Mouse (Mus musculus): ENCODE data around the gene Fam71d. TPM values are rescaled to one million over a fixed set of nuclear protein-coding genes. Genes with fewer than 3 reads are reported as not detected.

Gene Fam71d
- polyA plus RNA-seq, 1 experiment from 2014 or later: 0.40 TPM

DNA sequence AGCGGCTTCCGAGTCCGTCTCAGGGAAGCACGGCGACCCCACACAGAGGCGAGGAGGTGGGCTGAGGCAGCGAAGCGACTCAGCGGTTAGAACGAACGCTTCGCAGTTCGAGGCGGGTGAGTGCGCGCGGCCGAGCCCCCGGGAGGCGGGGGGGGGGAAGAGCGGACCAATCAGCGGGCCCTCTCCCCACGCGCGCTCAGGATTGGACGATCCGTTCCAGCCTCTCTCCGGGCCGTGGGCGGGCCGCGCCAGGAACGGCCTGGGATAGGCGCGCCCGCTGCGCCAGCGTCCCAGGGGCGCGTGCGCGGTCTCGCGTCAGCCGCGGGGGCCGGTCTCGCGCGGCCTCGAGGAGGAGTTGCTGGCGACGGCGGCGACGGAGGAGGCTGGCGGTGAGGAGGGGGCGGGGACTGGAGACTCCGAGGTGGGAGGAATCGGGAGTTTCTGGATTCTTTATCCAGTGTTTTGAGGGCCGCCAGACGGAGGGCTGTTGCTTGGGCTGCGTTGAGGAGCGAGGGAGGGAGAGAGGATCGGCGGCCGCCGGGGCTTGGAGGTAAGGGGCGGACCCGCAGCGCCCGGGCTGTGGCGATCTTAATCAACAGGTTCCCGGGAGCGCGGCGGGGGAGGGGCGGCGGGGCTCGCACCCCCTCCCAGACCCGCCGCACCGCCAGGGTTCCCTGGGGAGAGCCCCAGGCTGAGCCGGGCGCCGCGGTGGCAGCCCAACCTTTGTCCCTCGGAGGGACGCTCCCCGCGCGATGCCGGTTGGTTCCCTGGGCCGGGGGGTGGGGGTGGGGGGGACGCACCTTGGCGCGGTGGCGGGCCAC, 57.4 kb downstream of the Fam71d start, which contains the start of gene Mpp5:
Gene Mpp5 (plus strand): TSS at position 351 of the 821 bp plus-strand sequence.
- WGBS: under 1% methylated on average over 70 of the region's 98 CpGs
- peak within 1 kb of the TSS; percentile 80 for H3K9ac ChIP-seq (ENCODE audit: low read depth, low read length)

DNA sequence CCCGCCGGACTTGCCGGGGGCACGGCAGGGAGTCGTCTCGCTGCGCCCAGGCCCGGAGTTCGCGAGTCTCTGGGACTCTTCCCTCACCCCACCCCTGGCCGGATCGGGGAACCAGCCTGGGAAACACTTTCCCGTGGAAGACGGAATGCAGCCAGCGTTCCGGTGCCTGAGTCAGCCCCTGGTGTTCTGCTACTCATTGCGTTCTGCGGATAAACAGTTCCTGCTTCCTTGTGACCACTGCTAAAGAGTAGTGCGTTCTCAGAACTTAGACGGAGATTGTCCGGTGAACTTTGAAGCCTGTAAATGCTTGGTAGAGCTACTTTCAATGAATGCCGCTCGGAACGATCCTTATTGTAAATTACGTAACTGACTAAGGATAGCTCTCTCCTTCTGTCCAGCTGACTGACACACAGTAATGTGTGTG, 58.1 kb downstream of the Fam71d start:
- Histone ChIP-seq H3K4me1 (ENCODE audit: control insufficient read depth, insufficient read depth, low read depth, low read length) (peaks cover 3% of the 10 kb centered on the region), H3K27ac (ENCODE audit: low read depth, low read length) (peak overlapping the region; percentile 83), H3K4me3 (ENCODE audit: low read length) (peak overlapping the region; percentile 76), H3K36me3 (ENCODE audit: control insufficient read depth, insufficient read depth, low read length) (no peaks in the 10 kb centered on the region), H3K9me3 (ENCODE audit: control insufficient read depth, low read length) (no peaks in the 10 kb centered on the region), H3K27me3 (replicated peaks; ENCODE audit: control insufficient read depth, insufficient read depth, low read length) (no peaks in the 10 kb centered on the region), H3K4me2 (ENCODE audit: low read length) (peak overlapping the region; percentile 94), H3K9ac (ENCODE audit: low read depth, low read length) (peak overlapping the region; percentile 80)
- WGBS: under 1% methylated on average over 20 of the region's 25 CpGs
- peak; percentile 15; the same call in 1 of the 2 replicates for ATAC-seq

More for the DNA sequence above, 57.4 kb downstream of the Fam71d start, which contains the start of gene Mpp5:
- Histone ChIP-seq H3K36me3 (ENCODE audit: control insufficient read depth, insufficient read depth, low read length) (no peaks in the 10 kb centered on the region), H3K4me1 (ENCODE audit: control insufficient read depth, insufficient read depth, low read depth, low read length) (peaks cover 3% of the 10 kb centered on the region), H3K27me3 (replicated peaks; ENCODE audit: control insufficient read depth, insufficient read depth, low read length) (no peaks in the 10 kb centered on the region), H3K27ac (ENCODE audit: low read depth, low read length) (peak within 1 kb of the TSS; percentile 83), H3K9me3 (ENCODE audit: control insufficient read depth, low read length) (no peaks in the 10 kb centered on the region), H3K4me3 (ENCODE audit: low read length) (peak within 1 kb of the TSS; percentile 76), H3K4me2 (ENCODE audit: low read length) (peak within 1 kb of the TSS; percentile 94)
- ATAC-seq: peak; percentile 100

DNA sequence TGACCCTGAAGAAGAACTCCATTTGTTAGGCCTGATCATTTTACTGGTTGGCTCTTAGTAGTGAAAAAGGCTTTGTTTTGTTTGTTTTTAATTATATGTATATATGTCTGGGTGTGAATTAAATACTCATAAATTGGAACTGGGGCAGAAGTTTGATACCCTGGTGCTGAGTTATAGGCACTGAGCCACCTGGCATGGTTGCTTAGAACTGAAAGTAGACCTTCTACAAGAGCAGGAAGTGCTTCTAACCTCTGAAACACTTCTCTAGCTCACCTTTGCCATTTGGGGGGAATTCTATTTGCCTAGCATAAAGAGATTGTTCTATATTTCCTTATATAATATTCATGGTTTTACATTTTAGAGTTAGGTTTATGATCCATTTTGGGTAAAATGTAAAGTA, 70.6 kb downstream of the Fam71d start:
- Histone ChIP-seq H3K4me2 (ENCODE audit: low read length) (no peak overlapping the region), H3K4me1 (ENCODE audit: control insufficient read depth, insufficient read depth, low read depth, low read length) (no peaks in the 10 kb centered on the region)
- no peak for ATAC-seq

DNA sequence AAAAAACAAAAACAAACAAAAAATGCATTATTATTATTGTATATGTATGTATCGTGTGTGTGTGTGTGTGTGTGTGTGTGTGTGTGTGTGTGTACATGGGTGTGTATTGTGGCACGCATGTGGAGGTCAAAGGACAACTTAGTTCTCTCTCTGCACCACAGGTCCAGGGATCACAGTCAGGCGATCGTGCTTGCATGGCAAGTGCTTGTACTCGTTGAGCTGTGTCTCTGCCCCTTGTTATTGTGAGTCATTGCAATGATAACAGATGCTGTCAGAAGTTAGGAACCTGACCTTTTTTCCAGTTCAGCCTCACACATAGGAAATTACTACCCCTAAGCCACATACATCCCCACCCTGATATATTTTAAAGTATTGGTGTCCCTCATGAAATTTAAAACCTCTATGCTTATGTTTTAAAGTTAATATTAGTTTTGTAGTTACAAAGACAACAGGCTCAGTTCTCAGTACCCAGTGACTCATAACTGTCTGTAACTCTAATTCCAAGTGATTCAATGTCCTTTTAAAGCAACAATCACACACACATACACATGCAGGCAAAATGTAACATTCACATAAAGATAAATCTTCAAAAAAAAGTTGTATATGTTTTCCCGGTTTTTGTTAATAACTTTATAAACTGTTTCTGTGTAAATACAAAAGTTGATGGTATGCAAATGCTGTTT, 77.8 kb downstream of the Fam71d start:
- ATAC-seq: no peak
- H3K27me3 ChIP-seq (replicated peaks; ENCODE audit: control insufficient read depth, insufficient read depth, low read length): no peaks in the 10 kb centered on the region
- no peaks in the 10 kb centered on the region for H3K9me3 ChIP-seq (ENCODE audit: control insufficient read depth, low read length)
- no peaks in the 10 kb centered on the region for H3K36me3 ChIP-seq (ENCODE audit: control insufficient read depth, insufficient read depth, low read length)
- no peaks in the 10 kb centered on the region for H3K4me1 ChIP-seq (ENCODE audit: control insufficient read depth, insufficient read depth, low read depth, low read length)
- no peak overlapping the region for H3K4me3 ChIP-seq (ENCODE audit: low read length)
- no peak overlapping the region for H3K4me2 ChIP-seq (ENCODE audit: low read length)
- 83% methylated on average over 6 of the region's 6 CpGs for WGBS
- H3K27ac ChIP-seq (ENCODE audit: low read depth, low read length): no peak overlapping the region
- no peak overlapping the region for H3K9ac ChIP-seq (ENCODE audit: low read depth, low read length)

More for the DNA sequence above, 70.6 kb downstream of the Fam71d start:
- Histone ChIP-seq H3K9ac (ENCODE audit: low read depth, low read length) (no peak overlapping the region), H3K36me3 (ENCODE audit: control insufficient read depth, insufficient read depth, low read length) (no peaks in the 10 kb centered on the region), H3K4me3 (ENCODE audit: low read length) (no peak overlapping the region), H3K9me3 (ENCODE audit: control insufficient read depth, low read length) (no peaks in the 10 kb centered on the region), H3K27ac (ENCODE audit: low read depth, low read length) (no peak overlapping the region), H3K27me3 (replicated peaks; ENCODE audit: control insufficient read depth, insufficient read depth, low read length) (no peaks in the 10 kb centered on the region)

DNA sequence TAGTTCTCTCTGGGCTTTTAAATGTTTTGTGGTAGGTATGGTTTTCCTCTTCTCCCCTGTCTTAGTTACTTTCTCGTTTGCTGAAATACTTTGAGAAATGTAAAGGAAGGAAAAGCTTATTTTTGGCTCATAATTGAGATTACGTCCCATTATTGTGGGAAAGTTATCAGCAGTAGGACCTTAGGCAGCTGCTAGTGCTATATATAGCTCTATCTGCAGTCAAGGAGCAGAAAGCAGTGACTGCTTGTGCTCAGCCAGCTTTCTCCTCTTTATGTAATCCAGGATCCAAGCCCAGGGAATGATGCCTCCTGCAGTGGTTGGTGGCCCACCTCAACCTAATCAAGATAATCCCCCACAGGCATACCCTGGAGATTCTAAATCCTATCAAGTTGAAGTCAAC, 81.9 kb downstream of the Fam71d start:
- H3K27me3 ChIP-seq (replicated peaks; ENCODE audit: control insufficient read depth, insufficient read depth, low read length): no peaks in the 10 kb centered on the region
- no peaks in the 10 kb centered on the region for H3K9me3 ChIP-seq (ENCODE audit: control insufficient read depth, low read length)
- WGBS: 91% methylated on average over 2 of the region's 2 CpGs
- H3K4me3 ChIP-seq (ENCODE audit: low read length): no peak overlapping the region
- no peak overlapping the region for H3K27ac ChIP-seq (ENCODE audit: low read depth, low read length)
- no peak overlapping the region for H3K9ac ChIP-seq (ENCODE audit: low read depth, low read length)
- no peak overlapping the region for H3K4me2 ChIP-seq (ENCODE audit: low read length)
- H3K36me3 ChIP-seq (ENCODE audit: control insufficient read depth, insufficient read depth, low read length): no peaks in the 10 kb centered on the region
- no peaks in the 10 kb centered on the region for H3K4me1 ChIP-seq (ENCODE audit: control insufficient read depth, insufficient read depth, low read depth, low read length)
- no peak for ATAC-seq

DNA sequence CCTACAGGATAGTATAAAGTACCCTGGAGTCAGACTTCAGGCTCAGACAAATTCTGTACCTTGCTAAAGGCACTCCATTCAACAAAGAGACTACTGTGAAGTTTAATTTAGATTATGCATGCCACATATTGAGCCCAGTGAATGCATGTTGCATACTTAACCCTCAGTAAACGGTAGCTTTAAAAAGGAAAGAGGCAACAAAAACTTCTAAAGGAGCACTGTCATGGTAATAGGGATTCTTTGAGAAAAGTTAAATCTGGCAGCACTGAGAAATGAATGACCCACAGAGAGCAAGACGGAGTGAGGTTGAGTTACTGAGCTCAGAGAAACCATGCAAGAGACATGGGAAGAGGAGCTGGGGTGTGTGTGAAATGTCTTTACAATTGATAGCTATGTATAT, 86.6 kb downstream of the Fam71d start:
- no peak overlapping the region for H3K27ac ChIP-seq (ENCODE audit: low read depth, low read length)
- H3K36me3 ChIP-seq (ENCODE audit: control insufficient read depth, insufficient read depth, low read length): no peaks in the 10 kb centered on the region
- ATAC-seq: peak; percentile 52

DNA sequence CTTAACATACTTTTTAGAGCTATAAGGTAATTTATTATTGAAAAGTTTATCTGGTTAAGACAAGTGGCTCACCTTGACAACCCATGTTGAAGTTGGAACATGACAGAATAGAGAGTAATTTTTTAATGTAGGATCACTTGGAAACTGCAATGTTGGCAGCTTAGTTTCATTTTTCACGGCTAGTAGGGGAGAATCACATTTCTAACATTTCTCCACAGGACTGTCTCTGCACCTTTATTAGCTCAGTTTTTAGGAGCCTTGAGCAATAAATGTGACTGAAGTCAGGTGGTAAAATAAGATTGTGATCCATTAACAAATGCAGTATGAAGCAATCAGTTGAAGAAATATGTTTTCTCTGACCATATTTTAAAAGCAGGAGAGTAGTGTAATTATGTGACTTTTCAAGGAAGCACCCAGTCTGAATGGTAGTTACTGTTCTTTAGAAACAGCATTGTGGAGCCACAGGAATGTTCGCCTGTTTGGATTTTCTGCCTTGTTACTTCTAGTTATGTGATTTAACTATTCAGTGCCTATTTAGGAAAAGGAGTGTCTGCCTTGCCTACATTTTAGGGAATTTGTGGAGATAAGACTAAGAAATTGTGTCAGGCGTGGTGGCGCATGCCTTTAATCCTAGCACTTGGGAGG, 87.2 kb downstream of the Fam71d start:
- no peaks in the 10 kb centered on the region for H3K9me3 ChIP-seq (ENCODE audit: control insufficient read depth, low read length)
- H3K4me3 ChIP-seq (ENCODE audit: low read length): no peak overlapping the region
- H3K4me1 ChIP-seq (ENCODE audit: control insufficient read depth, insufficient read depth, low read depth, low read length): no peaks in the 10 kb centered on the region
- no peaks in the 10 kb centered on the region for H3K27me3 ChIP-seq (replicated peaks; ENCODE audit: control insufficient read depth, insufficient read depth, low read length)
- H3K4me2 ChIP-seq (ENCODE audit: low read length): peak overlapping the region; percentile 13
- WGBS: 48% methylated on average over 4 of the region's 4 CpGs
- no peak overlapping the region for H3K9ac ChIP-seq (ENCODE audit: low read depth, low read length)
- no peak for ATAC-seq
- peak overlapping the region; percentile 23; the same call in 1 of the 2 replicates for H3K27ac ChIP-seq (ENCODE audit: low read depth, low read length)
- H3K36me3 ChIP-seq (ENCODE audit: control insufficient read depth, insufficient read depth, low read length): no peaks in the 10 kb centered on the region

More for the DNA sequence above, 86.6 kb downstream of the Fam71d start:
- H3K4me1 ChIP-seq (ENCODE audit: control insufficient read depth, insufficient read depth, low read depth, low read length): no peaks in the 10 kb centered on the region
- no peaks in the 10 kb centered on the region for H3K27me3 ChIP-seq (replicated peaks; ENCODE audit: control insufficient read depth, insufficient read depth, low read length)
- H3K9me3 ChIP-seq (ENCODE audit: control insufficient read depth, low read length): no peaks in the 10 kb centered on the region
- peak overlapping the region; percentile 13 for H3K4me2 ChIP-seq (ENCODE audit: low read length)
- H3K4me3 ChIP-seq (ENCODE audit: low read length): no peak overlapping the region
- no peak overlapping the region for H3K9ac ChIP-seq (ENCODE audit: low read depth, low read length)
- 10% methylated on average over 2 of the region's 2 CpGs for WGBS
